Mouse (Mus musculus) CD4-positive, CD25-positive, alpha-beta regulatory T cell, adult 2 months (primary cell): ENCODE measurements around the gene Bmp8b.
A peak's percentile ranks its signal among the peaks of the same experiment; 100 is the strongest.
"Not testable (repeated sequence)": the region's sequence is repeated elsewhere in the genome, so short reads cannot be mapped to it uniquely, and the experiment has no call there.

ENCODE experiments used
- DNase-seq: peaks from one replicate; pipeline ENCODE4 v3.0.0-alpha.2; 2012; ENCODE audit warnings: low read depth, low spot score

Bmp8b gene

GRCm38 (mm10) chr4:123111275-123111983, 6.5 kb downstream of the Bmp8b start:
- not testable (repeated sequence) for DNase-seq

GRCm38 (mm10) chr4:123112216-123112764, 7.3 kb downstream of the Bmp8b start:
- DNase-seq = no peak

- not testable (repeated sequence) for DNase-seq
Measured at GRCm38 (mm10) chr4:123114651-123115050, 9.7 kb downstream of the Bmp8b start.

GRCm38 (mm10) chr4:123116011-123116410, 11.0 kb downstream of the Bmp8b start, which contains the start of gene Oxct2b:
Gene Oxct2b, plus strand, starts transcription at chr4:123116266.
- DNase-seq = no peak

GRCm38 (mm10) chr4:123116640-123117039, 11.7 kb downstream of the Bmp8b start:
- not testable (repeated sequence) for DNase-seq

- DNase-seq = no peak
Measured at GRCm38 (mm10) chr4:123121286-123121685, 16.3 kb downstream of the Bmp8b start.

- DNase-seq = no peak
Measured at GRCm38 (mm10) chr4:123126626-123127025, 21.7 kb downstream of the Bmp8b start.

- DNase-seq = no peak
Measured at GRCm38 (mm10) chr4:123127051-123127450, 22.1 kb downstream of the Bmp8b start.

GRCm38 (mm10) chr4:123137551-123137950, 32.6 kb downstream of the Bmp8b start:
- no peak for DNase-seq

GRCm38 (mm10) chr4:123139513-123140154, 34.7 kb downstream of the Bmp8b start, which contains the start of gene Ppie:
Gene Ppie, minus strand, starts transcription at chr4:123139951.
- DNase-seq = peak; percentile 94

GRCm38 (mm10) chr4:123147446-123148150, 42.6 kb downstream of the Bmp8b start:
- peak; percentile 12 for DNase-seq

GRCm38 (mm10) chr4:123152003-123152402, 47.0 kb downstream of the Bmp8b start:
- DNase-seq = no peak

- DNase-seq = no peak
Measured at GRCm38 (mm10) chr4:123152976-123153375, 48.0 kb downstream of the Bmp8b start.

GRCm38 (mm10) chr4:123155004-123155403, 50.0 kb downstream of the Bmp8b start:
- peak; percentile 49 for DNase-seq

- no peak for DNase-seq
Measured at GRCm38 (mm10) chr4:123155427-123155826, 50.5 kb downstream of the Bmp8b start.

- DNase-seq = no peak
Measured at GRCm38 (mm10) chr4:123155840-123156239, 50.9 kb downstream of the Bmp8b start.

- DNase-seq = no peak
Measured at GRCm38 (mm10) chr4:123160571-123160970, 55.6 kb downstream of the Bmp8b start.

- not testable (repeated sequence) for DNase-seq
Measured at GRCm38 (mm10) chr4:123161251-123161650, 56.3 kb downstream of the Bmp8b start.

- DNase-seq = no peak
Measured at GRCm38 (mm10) chr4:123162305-123162917, 57.4 kb downstream of the Bmp8b start.

GRCm38 (mm10) chr4:123164157-123164556, 59.2 kb downstream of the Bmp8b start:
- no peak for DNase-seq

GRCm38 (mm10) chr4:123171811-123172210, 66.8 kb downstream of the Bmp8b start:
- DNase-seq = no peak
